Mouse (Mus musculus): Measurements from ENCODE around the gene Tor2a. TPM values are rescaled to one million over a fixed set of nuclear protein-coding genes. Genes with fewer than 3 reads are reported as not detected.

Gene Tor2a
- polyA plus RNA-seq, 1 experiment from 2014 or later: 60.2 TPM

- Histone ChIP-seq H3K4me2 (ENCODE audit: low read depth, severe bottlenecking) (no peak within 1 kb of the TSS), H3K4me1 (ENCODE audit: control insufficient read depth, insufficient read depth, low read length) (no peaks in the 10 kb centered on the region), H3K9ac (ENCODE audit: low read length) (no peak within 1 kb of the TSS), H3K36me3 (ENCODE audit: control insufficient read depth, insufficient read depth, low read length) (no peaks in the 10 kb centered on the region), H3K4me3 (ENCODE audit: low read depth, low read length) (no peak within 1 kb of the TSS), H3K9me3 (ENCODE audit: control insufficient read depth, low read length) (no peaks in the 10 kb centered on the region), H3K27me3 (ENCODE audit: control insufficient read depth, insufficient read depth, low read length) (no peaks in the 10 kb centered on the region), H3K27ac (replicated peaks; ENCODE audit: low read depth, low read length) (no peak within 1 kb of the TSS)
- ATAC-seq (ENCODE audit: insufficient number of reproducible peaks, low FRiP score, low TSS enrichment, low read depth): no peak
- 59% methylated on average over 4 of the region's 4 CpGs for WGBS
- peak; percentile 24 for DNase-seq (ENCODE audit: low spot score)
Observed at GRCm38 (mm10) chr2:32784048-32784681, 27.1 kb downstream of the Tor2a start, which contains the start of gene Cfap157. Gene Cfap157, minus strand, starts transcription at chr2:32784428.

- no peak overlapping the region for H3K4me3 ChIP-seq (ENCODE audit: low read depth, low read length)
Observed at GRCm38 (mm10) chr2:32787176-32787575, 30.1 kb downstream of the Tor2a start.

GRCm38 (mm10) chr2:32788581-32788980, 31.5 kb downstream of the Tor2a start:
- Histone ChIP-seq H3K4me1 (ENCODE audit: control insufficient read depth, insufficient read depth, low read length) (no peaks in the 10 kb centered on the region), H3K27me3 (ENCODE audit: control insufficient read depth, insufficient read depth, low read length) (no peaks in the 10 kb centered on the region), H3K9me3 (ENCODE audit: control insufficient read depth, low read length) (no peaks in the 10 kb centered on the region), H3K4me2 (ENCODE audit: low read depth, severe bottlenecking) (no peak overlapping the region), H3K36me3 (ENCODE audit: control insufficient read depth, insufficient read depth, low read length) (no peaks in the 10 kb centered on the region), H3K27ac (replicated peaks; ENCODE audit: low read depth, low read length) (no peak overlapping the region), H3K4me3 (ENCODE audit: low read depth, low read length) (no peak overlapping the region), H3K9ac (ENCODE audit: low read length) (no peak overlapping the region)
- ATAC-seq (ENCODE audit: insufficient number of reproducible peaks, low FRiP score, low TSS enrichment, low read depth): no peak
- 51% methylated on average over 2 of the region's 2 CpGs for WGBS
- DNase-seq (ENCODE audit: low spot score): no peak

More at GRCm38 (mm10) chr2:32787176-32787575, 30.1 kb downstream of the Tor2a start:
- no peaks in the 10 kb centered on the region for H3K36me3 ChIP-seq (ENCODE audit: control insufficient read depth, insufficient read depth, low read length)
- no peaks in the 10 kb centered on the region for H3K4me1 ChIP-seq (ENCODE audit: control insufficient read depth, insufficient read depth, low read length)
- H3K9me3 ChIP-seq (ENCODE audit: control insufficient read depth, low read length): no peaks in the 10 kb centered on the region
- H3K4me2 ChIP-seq (ENCODE audit: low read depth, severe bottlenecking): no peak overlapping the region
- DNase-seq (ENCODE audit: low spot score) (no peak), ATAC-seq (ENCODE audit: insufficient number of reproducible peaks, low FRiP score, low TSS enrichment, low read depth) (no peak)
- WGBS: 63% methylated on average over 6 of the region's 6 CpGs
- no peaks in the 10 kb centered on the region for H3K27me3 ChIP-seq (ENCODE audit: control insufficient read depth, insufficient read depth, low read length)
- H3K9ac ChIP-seq (ENCODE audit: low read length): no peak overlapping the region
- H3K27ac ChIP-seq (replicated peaks; ENCODE audit: low read depth, low read length): no peak overlapping the region

GRCm38 (mm10) chr2:32791297-32791696, 34.3 kb downstream of the Tor2a start:
- H3K4me3 ChIP-seq (ENCODE audit: low read depth, low read length): no peak overlapping the region
- DNase-seq (ENCODE audit: low spot score): no peak
- H3K27me3 ChIP-seq (ENCODE audit: control insufficient read depth, insufficient read depth, low read length): no peaks in the 10 kb centered on the region
- no peak overlapping the region for H3K27ac ChIP-seq (replicated peaks; ENCODE audit: low read depth, low read length)
- no peak overlapping the region for H3K4me2 ChIP-seq (ENCODE audit: low read depth, severe bottlenecking)
- H3K9ac ChIP-seq (ENCODE audit: low read length): no peak overlapping the region
- H3K36me3 ChIP-seq (ENCODE audit: control insufficient read depth, insufficient read depth, low read length): 0 out of 2 replicates have a peak, but pooled peaks cover 2% of the 10 kb centered on the region
- no peaks in the 10 kb centered on the region for H3K4me1 ChIP-seq (ENCODE audit: control insufficient read depth, insufficient read depth, low read length)
- ATAC-seq (ENCODE audit: insufficient number of reproducible peaks, low FRiP score, low TSS enrichment, low read depth): no peak
- no peaks in the 10 kb centered on the region for H3K9me3 ChIP-seq (ENCODE audit: control insufficient read depth, low read length)
- WGBS: 92% methylated on average over 6 of the region's 6 CpGs

GRCm38 (mm10) chr2:32795748-32796418, 38.8 kb downstream of the Tor2a start:
- H3K36me3 ChIP-seq (ENCODE audit: control insufficient read depth, insufficient read depth, low read length): peaks cover 5% of the 10 kb centered on the region
- 87% methylated on average over 13 of the region's 13 CpGs for WGBS
- no peak for ATAC-seq (ENCODE audit: insufficient number of reproducible peaks, low FRiP score, low TSS enrichment, low read depth)

GRCm38 (mm10) chr2:32798251-32798962, 41.4 kb downstream of the Tor2a start:
- no peak for DNase-seq (ENCODE audit: low spot score)

More at GRCm38 (mm10) chr2:32795748-32796418, 38.8 kb downstream of the Tor2a start:
- no peak overlapping the region for H3K4me3 ChIP-seq (ENCODE audit: low read depth, low read length)
- no peaks in the 10 kb centered on the region for H3K27me3 ChIP-seq (ENCODE audit: control insufficient read depth, insufficient read depth, low read length)
- no peak overlapping the region for H3K27ac ChIP-seq (replicated peaks; ENCODE audit: low read depth, low read length)
- no peaks in the 10 kb centered on the region for H3K9me3 ChIP-seq (ENCODE audit: control insufficient read depth, low read length)
- DNase-seq (ENCODE audit: low spot score): no peak
- no peak overlapping the region for H3K9ac ChIP-seq (ENCODE audit: low read length)
- H3K4me1 ChIP-seq (ENCODE audit: control insufficient read depth, insufficient read depth, low read length): no peaks in the 10 kb centered on the region
- no peak overlapping the region for H3K4me2 ChIP-seq (ENCODE audit: low read depth, severe bottlenecking)

GRCm38 (mm10) chr2:32808816-32809566, 52.0 kb downstream of the Tor2a start:
- 92% methylated on average over 14 of the region's 14 CpGs for WGBS
- no peaks in the 10 kb centered on the region for H3K36me3 ChIP-seq (ENCODE audit: control insufficient read depth, insufficient read depth, low read length)
- H3K4me3 ChIP-seq (ENCODE audit: low read depth, low read length): no peak overlapping the region
- no peak overlapping the region for H3K9ac ChIP-seq (ENCODE audit: low read length)
- H3K4me1 ChIP-seq (ENCODE audit: control insufficient read depth, insufficient read depth, low read length): peaks cover 12% of the 10 kb centered on the region
- H3K27ac ChIP-seq (replicated peaks; ENCODE audit: low read depth, low read length): no peak overlapping the region
- H3K9me3 ChIP-seq (ENCODE audit: control insufficient read depth, low read length): no peaks in the 10 kb centered on the region
- H3K27me3 ChIP-seq (ENCODE audit: control insufficient read depth, insufficient read depth, low read length): no peaks in the 10 kb centered on the region
- H3K4me2 ChIP-seq (ENCODE audit: low read depth, severe bottlenecking): no peak overlapping the region
- ATAC-seq (ENCODE audit: insufficient number of reproducible peaks, low FRiP score, low TSS enrichment, low read depth) (no peak), DNase-seq (ENCODE audit: low spot score) (no peak)

More at GRCm38 (mm10) chr2:32798251-32798962, 41.4 kb downstream of the Tor2a start:
- Histone ChIP-seq H3K4me3 (ENCODE audit: low read depth, low read length) (no peak overlapping the region), H3K36me3 (ENCODE audit: control insufficient read depth, insufficient read depth, low read length) (peaks cover 5% of the 10 kb centered on the region), H3K27ac (replicated peaks; ENCODE audit: low read depth, low read length) (no peak overlapping the region), H3K27me3 (ENCODE audit: control insufficient read depth, insufficient read depth, low read length) (no peaks in the 10 kb centered on the region), H3K4me1 (ENCODE audit: control insufficient read depth, insufficient read depth, low read length) (no peaks in the 10 kb centered on the region), H3K4me2 (ENCODE audit: low read depth, severe bottlenecking) (no peak overlapping the region), H3K9ac (ENCODE audit: low read length) (no peak overlapping the region), H3K9me3 (ENCODE audit: control insufficient read depth, low read length) (no peaks in the 10 kb centered on the region)
- 62% methylated on average over 10 of the region's 10 CpGs for WGBS
- ATAC-seq (ENCODE audit: insufficient number of reproducible peaks, low FRiP score, low TSS enrichment, low read depth): no peak
